Mouse (Mus musculus): ENCODE results near the gene Ccn6.

Gene Ccn6

GRCm38 (mm10) chr10:39161406-39161805, 2.2 kb downstream of the Ccn6 start:
- no peak for DNase-seq

- DNase-seq, result peak in 1 of 2 experiments; percentile 8
Observed at GRCm38 (mm10) chr10:39158306-39158705, 5.3 kb downstream of the Ccn6 start.

- DNase-seq, result no peak
Observed at GRCm38 (mm10) chr10:39157321-39157720, 6.3 kb downstream of the Ccn6 start.

- DNase-seq, result no peak
Observed at GRCm38 (mm10) chr10:39156719-39157118, 6.9 kb downstream of the Ccn6 start.

GRCm38 (mm10) chr10:39142216-39142615, 21.4 kb downstream of the Ccn6 start:
- DNase-seq, result no peak

- no peak for DNase-seq
Observed at GRCm38 (mm10) chr10:39141401-39141800, 22.2 kb downstream of the Ccn6 start.

- DNase-seq, result no peak
Observed at GRCm38 (mm10) chr10:39140843-39141242, 22.8 kb downstream of the Ccn6 start.

- DNase-seq, result no peak
Observed at GRCm38 (mm10) chr10:39138761-39139160, 24.8 kb downstream of the Ccn6 start.

GRCm38 (mm10) chr10:39137766-39138165, 25.8 kb downstream of the Ccn6 start:
- DNase-seq, result no peak

- peak; percentile 89 to 94 for DNase-seq
Observed at GRCm38 (mm10) chr10:39133462-39134310, 29.9 kb downstream of the Ccn6 start, which contains the start of the genes Fam229b and Tube1. Fam229b (minus strand) TSS chr10:39133914. Tube1 (plus strand) TSS chr10:39133976.

GRCm38 (mm10) chr10:39121412-39121811, 42.2 kb downstream of the Ccn6 start:
- no peak for DNase-seq

GRCm38 (mm10) chr10:39109489-39109874, 54.1 kb downstream of the Ccn6 start:
- no peak for DNase-seq

- no peak for DNase-seq
Observed at GRCm38 (mm10) chr10:39108837-39109488, 54.6 kb downstream of the Ccn6 start.

GRCm38 (mm10) chr10:39106935-39107334, 56.7 kb downstream of the Ccn6 start:
- no peak for DNase-seq

GRCm38 (mm10) chr10:39106413-39106812, 57.2 kb downstream of the Ccn6 start:
- DNase-seq, result no peak

GRCm38 (mm10) chr10:39104803-39105449, 58.7 kb downstream of the Ccn6 start:
- no peak for DNase-seq
